In the genomic region with DNA sequence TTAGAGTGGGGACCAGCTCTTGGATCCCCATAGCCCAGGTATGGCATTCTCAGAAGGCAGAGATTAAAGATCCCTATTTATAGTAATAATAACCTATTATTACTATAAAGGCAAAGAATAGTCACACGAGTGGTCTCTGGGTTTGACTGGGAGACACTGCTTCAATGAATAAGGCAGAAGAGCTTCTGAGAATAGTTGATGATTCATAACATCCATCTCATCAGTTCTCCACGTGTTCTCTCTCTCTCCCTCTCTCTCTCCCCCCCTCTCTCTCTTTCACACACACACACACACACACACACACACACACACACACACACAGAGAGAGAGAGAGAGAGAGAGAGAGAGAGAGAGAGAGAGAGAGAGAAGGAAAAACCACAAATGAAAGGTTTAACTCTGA, we compare ENCODE assay signal across 33 mouse cellular contexts. TPM values are rescaled to one million over a fixed set of nuclear protein-coding genes. Genes with fewer than 3 reads are reported as not detected.
"Had no signal": no experiment of that assay in that cellular context is flagged by ENCODE, and none has a peak within 500 bp of the region (broad histone marks: within the 10 kb centered on the region; RNA-seq: fewer than 3 reads in every experiment).

No protein-coding gene starts in this region.

- H3K36me3 ChIP-seq: embryonic facial prominence, embryonic 10.5 days; embryonic facial prominence, embryonic 12.5 days; embryonic facial prominence, embryonic 13.5 days; embryonic facial prominence, embryonic 15.5 days; forebrain, embryonic 10.5 days; forebrain, embryonic 12.5 days; forebrain, embryonic 15.5 days had no signal

- DNase-seq: cerebellum, adult 8-10 months; cerebellum, adult 9-10 months; cerebellum, adult 9-11 months; cerebellum, postnatal 10 days; cerebellum, postnatal 14 days; cerebellum, postnatal 25 days; cerebellum, postnatal 36 days; embryo, embryonic 11 days; forebrain, postnatal 0 days; gastrocnemius, adult 2 months; gastrocnemius, postnatal 10 days; gastrocnemius, postnatal 14 days; gastrocnemius, postnatal 25 days; gastrocnemius, postnatal 36 days; heart, adult 11 months; heart, adult 18-20 months; heart, adult 2 months had no signal

- H3K9me3 ChIP-seq: embryonic facial prominence, embryonic 10.5 days; embryonic facial prominence, embryonic 12.5 days; embryonic facial prominence, embryonic 13.5 days; embryonic facial prominence, embryonic 15.5 days; forebrain, embryonic 10.5 days; forebrain, embryonic 12.5 days; forebrain, embryonic 13.5 days; forebrain, embryonic 15.5 days had no signal

- H3K4me3 ChIP-seq: embryonic facial prominence, embryonic 10.5 days; embryonic facial prominence, embryonic 12.5 days; embryonic facial prominence, embryonic 13.5 days; embryonic facial prominence, embryonic 15.5 days; erythroblast, embryonic 14.5 days; forebrain, embryonic 10.5 days; forebrain, embryonic 12.5 days; forebrain, embryonic 13.5 days; forebrain, embryonic 15.5 days; gastrocnemius, adult 2 months; heart, adult 2 months had no signal

- ATAC-seq: forebrain, embryonic 13.5 days; forebrain, embryonic 14.5 days; forebrain, embryonic 15.5 days; forebrain, embryonic 16.5 days; forebrain, postnatal 0 days had no signal

- H3K27me3 ChIP-seq: embryonic facial prominence, embryonic 12.5 days; embryonic facial prominence, embryonic 13.5 days; embryonic facial prominence, embryonic 15.5 days; forebrain, embryonic 12.5 days; forebrain, embryonic 13.5 days; forebrain, embryonic 15.5 days had no signal

- H3K27ac ChIP-seq: embryonic facial prominence, embryonic 10.5 days; embryonic facial prominence, embryonic 12.5 days; embryonic facial prominence, embryonic 13.5 days; embryonic facial prominence, embryonic 15.5 days; forebrain, embryonic 10.5 days; forebrain, embryonic 12.5 days; forebrain, embryonic 13.5 days; forebrain, embryonic 15.5 days; gastrocnemius, adult 2 months; heart, adult 2 months had no signal

- H3K4me1 ChIP-seq: embryonic facial prominence, embryonic 10.5 days; embryonic facial prominence, embryonic 12.5 days; embryonic facial prominence, embryonic 15.5 days; forebrain, embryonic 10.5 days; forebrain, embryonic 12.5 days; forebrain, embryonic 15.5 days had no signal

- H3K4me2 ChIP-seq: embryonic facial prominence, embryonic 12.5 days; embryonic facial prominence, embryonic 13.5 days; embryonic facial prominence, embryonic 15.5 days; forebrain, embryonic 12.5 days; forebrain, embryonic 13.5 days; forebrain, embryonic 15.5 days had no signal

- H3K9ac ChIP-seq: embryonic facial prominence, embryonic 12.5 days; embryonic facial prominence, embryonic 13.5 days; embryonic facial prominence, embryonic 15.5 days; forebrain, embryonic 12.5 days; forebrain, embryonic 13.5 days; forebrain, embryonic 15.5 days; forebrain, postnatal 0 days had no signal

RNA-seq across cellular contexts. Expression of gene Cacng5, which starts 16.2 kb away (rescaled TPM):
- total RNA-seq: common myeloid progenitor, adult 5-6 weeks; gastrocnemius, adult 18-20 months; gastrocnemius, adult 8-10 months; gastrocnemius, postnatal 36 days; granulocyte monocyte progenitor cell, adult 5-6 weeks; heart, adult 18-20 months; heart, adult 2 months; heart, adult 8-10 months had no signal
- polyA plus RNA-seq: erythroblast, embryonic 14.5 days had no signal
